Mouse (Mus musculus) heart, embryonic 16.5 days (tissue): ENCODE measurements at regions not wholly inside any gene's neighbourhood (a gene's known extent, or its start where the extent isn't known, plus 50 kb on each side); places are given as distances from the start of the nearest gene placed in this dataset.

Experiments
- ATAC-seq: fragments of 200-750 bp; cut with Nextera tagmentation; replicated peaks from 2 replicates; pipeline ENCODE4 v1.8.0; 2017; ENCODE audit warnings: moderate number of reproducible peaks; ENCODE audit not compliant: insufficient read depth, low FRiP score; ENCODE audit errors: extremely low read depth
- H3K27ac ChIP-seq: fragments of 300-500 bp; sonication (generic); 2 replicates; pipeline ENCODE4 v1.5.1; 2014; ENCODE audit warnings: mild to moderate bottlenecking, low read length, control low read depth, moderate library complexity
- H3K27me3 ChIP-seq: fragments of 300-500 bp; sonication (generic); 2 replicates; pipeline ENCODE4 v1.6.1; 2014; ENCODE audit warnings: low read length, mixed read lengths; ENCODE audit not compliant: control insufficient read depth, insufficient read depth
- H3K36me3 ChIP-seq: fragments of 300-500 bp; sonication (generic); 2 replicates; pipeline ENCODE4 v1.6.1; 2014; ENCODE audit not compliant: control insufficient read depth, insufficient read depth
- H3K4me1 ChIP-seq: fragments of 300-500 bp; sonication (generic); 2 replicates; pipeline ENCODE4 v1.6.1; 2014; ENCODE audit warnings: low read length, mixed read lengths; ENCODE audit not compliant: control insufficient read depth, insufficient read depth
- H3K4me2 ChIP-seq: fragments of 300-500 bp; sonication (generic); 2 replicates; pipeline ENCODE4 v1.6.1; 2014; ENCODE audit warnings: low read depth, mild to moderate bottlenecking, control low read depth, low read length
- H3K4me3 ChIP-seq: fragments of 300-500 bp; sonication (generic); 2 replicates; pipeline ENCODE4 v1.5.1; 2014; ENCODE audit warnings: mild to moderate bottlenecking, control low read depth, low read length
- H3K9ac ChIP-seq: fragments of 300-500 bp; sonication (generic); 2 replicates; pipeline ENCODE4 v1.6.1; 2014; ENCODE audit warnings: low read length, control low read depth
- H3K9me3 ChIP-seq: fragments of 300-500 bp; sonication (generic); replicated peaks from 2 replicates; pipeline ENCODE4 v1.6.1; 2016; ENCODE audit warnings: low read length; ENCODE audit not compliant: control insufficient read depth
- WGBS: fragments of 180-500 bp; shearing (Covaris S2); extraction: QIAGEN DNeasy Blood & Tissue Kit; methylation state at CpG from one replicate; pipeline ENCODE4 v1.1.7; 2014; 5-methylcytosine and 5-hydroxymethylcytosine counted together

GRCm38 (mm10) chr12:47129821-47130220, 311.1 kb upstream of the Nova1 start:
- H3K27ac ChIP-seq = no peak overlapping the region
- 88% methylated on average over 9 of the region's 9 CpGs for WGBS
- H3K36me3 ChIP-seq = no peaks in the 10 kb centered on the region
- H3K9me3 ChIP-seq = no peaks in the 10 kb centered on the region
- no peaks in the 10 kb centered on the region for H3K4me1 ChIP-seq
- no peak for ATAC-seq
- no peak overlapping the region for H3K4me3 ChIP-seq
- no peaks in the 10 kb centered on the region for H3K27me3 ChIP-seq
- H3K9ac ChIP-seq = no peak overlapping the region
- no peak overlapping the region for H3K4me2 ChIP-seq

GRCm38 (mm10) chr12:47128596-47128995, 309.9 kb upstream of the Nova1 start:
- no peaks in the 10 kb centered on the region for H3K9me3 ChIP-seq
- H3K4me3 ChIP-seq = no peak overlapping the region
- no peaks in the 10 kb centered on the region for H3K36me3 ChIP-seq
- no peak for ATAC-seq
- WGBS = 70% methylated on average over 3 of the region's 3 CpGs
- no peak overlapping the region for H3K27ac ChIP-seq
- H3K27me3 ChIP-seq = no peaks in the 10 kb centered on the region
- no peaks in the 10 kb centered on the region for H3K4me1 ChIP-seq
- H3K9ac ChIP-seq = no peak overlapping the region
- no peak overlapping the region for H3K4me2 ChIP-seq

- Histone ChIP-seq H3K9ac (no peak overlapping the region), H3K27ac (no peak overlapping the region), H3K4me1 (no peaks in the 10 kb centered on the region), H3K4me3 (no peak overlapping the region), H3K27me3 (no peaks in the 10 kb centered on the region), H3K36me3 (no peaks in the 10 kb centered on the region), H3K4me2 (no peak overlapping the region), H3K9me3 (no peaks in the 10 kb centered on the region)
- WGBS = 72% methylated on average over 3 of the region's 3 CpGs
- ATAC-seq = no peak
These were observed 302.7 kb upstream of the Nova1 start for GRCm38 (mm10) chr12:47121426-47121825.

GRCm38 (mm10) chr12:47117504-47117903, 298.8 kb upstream of the Nova1 start:
- WGBS = 42% methylated on average over 3 of the region's 3 CpGs
- Histone ChIP-seq H3K27ac (no peak overlapping the region), H3K36me3 (no peaks in the 10 kb centered on the region), H3K9me3 (no peaks in the 10 kb centered on the region), H3K9ac (no peak overlapping the region), H3K27me3 (no peaks in the 10 kb centered on the region), H3K4me1 (no peaks in the 10 kb centered on the region), H3K4me2 (no peak overlapping the region), H3K4me3 (no peak overlapping the region)
- ATAC-seq = no peak

GRCm38 (mm10) chr12:47089234-47089633, 270.5 kb upstream of the Nova1 start:
- no peak overlapping the region for H3K27ac ChIP-seq
- no peaks in the 10 kb centered on the region for H3K36me3 ChIP-seq
- no peaks in the 10 kb centered on the region for H3K27me3 ChIP-seq
- no peak overlapping the region for H3K4me2 ChIP-seq
- H3K4me1 ChIP-seq = no peaks in the 10 kb centered on the region
- no peak for ATAC-seq
- H3K4me3 ChIP-seq = no peak overlapping the region
- no peaks in the 10 kb centered on the region for H3K9me3 ChIP-seq
- no peak overlapping the region for H3K9ac ChIP-seq

- no peak overlapping the region for H3K27ac ChIP-seq
- H3K27me3 ChIP-seq = no peaks in the 10 kb centered on the region
- no peaks in the 10 kb centered on the region for H3K4me1 ChIP-seq
- no peak overlapping the region for H3K9ac ChIP-seq
- WGBS = 68% methylated on average over 2 of the region's 2 CpGs
- ATAC-seq = no peak
- no peak overlapping the region for H3K4me3 ChIP-seq
- H3K9me3 ChIP-seq = no peaks in the 10 kb centered on the region
- no peaks in the 10 kb centered on the region for H3K36me3 ChIP-seq
- H3K4me2 ChIP-seq = no peak overlapping the region
These were observed 256.2 kb upstream of the Nova1 start for GRCm38 (mm10) chr12:47074961-47075360.

GRCm38 (mm10) chr12:47052474-47052873, 233.7 kb upstream of the Nova1 start:
- no peak overlapping the region for H3K9ac ChIP-seq
- H3K4me3 ChIP-seq = no peak overlapping the region
- no peaks in the 10 kb centered on the region for H3K9me3 ChIP-seq
- 73% methylated on average over 1 of the region's 1 CpGs for WGBS
- H3K27me3 ChIP-seq = no peaks in the 10 kb centered on the region
- no peak for ATAC-seq
- no peaks in the 10 kb centered on the region for H3K36me3 ChIP-seq
- no peak overlapping the region for H3K4me2 ChIP-seq
- H3K4me1 ChIP-seq = no peaks in the 10 kb centered on the region
- no peak overlapping the region for H3K27ac ChIP-seq

- Histone ChIP-seq H3K27me3 (no peaks in the 10 kb centered on the region), H3K9ac (no peak overlapping the region), H3K4me2 (no peak overlapping the region), H3K27ac (no peak overlapping the region), H3K9me3 (no peaks in the 10 kb centered on the region), H3K4me3 (no peak overlapping the region), H3K4me1 (no peaks in the 10 kb centered on the region), H3K36me3 (no peaks in the 10 kb centered on the region)
- 63% methylated on average over 6 of the region's 6 CpGs for WGBS
- no peak for ATAC-seq
These were observed 202.2 kb upstream of the Nova1 start for GRCm38 (mm10) chr12:47020810-47021348.

- Histone ChIP-seq H3K27ac (no peak overlapping the region), H3K27me3 (no peaks in the 10 kb centered on the region), H3K4me1 (no peaks in the 10 kb centered on the region), H3K9ac (no peak overlapping the region), H3K9me3 (no peaks in the 10 kb centered on the region), H3K36me3 (no peaks in the 10 kb centered on the region), H3K4me3 (no peak overlapping the region), H3K4me2 (no peak overlapping the region)
- 69% methylated on average over 1 of the region's 1 CpGs for WGBS
- no peak for ATAC-seq
These were observed 173.6 kb upstream of the Nova1 start for GRCm38 (mm10) chr12:46992343-46992742.

- H3K4me2 ChIP-seq = no peak overlapping the region
- WGBS = 72% methylated on average over 2 of the region's 2 CpGs
- ATAC-seq = no peak
- no peaks in the 10 kb centered on the region for H3K27me3 ChIP-seq
- H3K4me3 ChIP-seq = no peak overlapping the region
- H3K9me3 ChIP-seq = no peaks in the 10 kb centered on the region
- H3K9ac ChIP-seq = no peak overlapping the region
- no peaks in the 10 kb centered on the region for H3K4me1 ChIP-seq
- no peak overlapping the region for H3K27ac ChIP-seq
- no peaks in the 10 kb centered on the region for H3K36me3 ChIP-seq
These were observed 170.2 kb upstream of the Nova1 start for GRCm38 (mm10) chr12:46988972-46989371.
